Mouse (Mus musculus) ovary, postnatal 14 days (tissue): Measurements from ENCODE around the gene Gmeb1.
"Not testable (repeated sequence)": the region's sequence is repeated elsewhere in the genome, so short reads cannot be mapped to it uniquely, and the experiment has no call there.

Experiments used
- DNase-seq: peaks from one replicate; pipeline ENCODE4 v3.0.0; 2022; ENCODE audit warnings: low spot score

The Gmeb1 gene

GRCm38 (mm10) chr4:132261514-132262357 is at the start of gene Gmeb1:
TSS of gene Gmeb1 (minus strand) at chr4:132261602.
- DNase-seq = peak; percentile 55

DNA sequence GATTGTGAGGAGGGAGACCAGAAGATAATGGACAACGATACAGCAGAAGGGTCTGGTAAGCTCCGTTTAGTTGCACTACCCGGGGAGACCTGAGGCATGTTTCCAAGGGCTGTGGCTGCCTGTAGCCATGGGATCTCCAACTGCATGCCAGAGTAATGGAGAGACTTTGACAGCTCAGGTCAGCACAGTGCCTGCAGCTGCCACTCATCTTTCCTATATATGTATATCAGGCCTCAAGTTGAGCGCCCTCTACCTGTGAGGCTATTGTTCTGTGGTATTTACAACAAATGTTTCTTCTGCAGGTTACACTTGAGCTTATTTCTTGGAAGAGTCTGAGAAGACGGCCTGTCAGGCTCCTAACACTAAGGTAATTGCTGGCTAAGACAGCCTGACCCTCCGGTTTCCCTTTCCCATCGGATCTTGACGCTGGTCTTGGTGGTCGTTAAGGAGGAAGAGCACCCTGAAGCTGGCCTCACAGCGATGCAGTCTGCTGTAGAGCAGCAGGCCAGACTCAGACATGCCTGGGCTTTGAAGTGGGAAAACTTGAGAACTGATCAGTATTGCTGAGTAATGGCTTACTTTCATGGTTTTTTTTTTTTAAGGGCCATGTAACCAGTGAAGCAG is 48.6 kb upstream of the Gmeb1 start:
- DNase-seq = no peak

DNA sequence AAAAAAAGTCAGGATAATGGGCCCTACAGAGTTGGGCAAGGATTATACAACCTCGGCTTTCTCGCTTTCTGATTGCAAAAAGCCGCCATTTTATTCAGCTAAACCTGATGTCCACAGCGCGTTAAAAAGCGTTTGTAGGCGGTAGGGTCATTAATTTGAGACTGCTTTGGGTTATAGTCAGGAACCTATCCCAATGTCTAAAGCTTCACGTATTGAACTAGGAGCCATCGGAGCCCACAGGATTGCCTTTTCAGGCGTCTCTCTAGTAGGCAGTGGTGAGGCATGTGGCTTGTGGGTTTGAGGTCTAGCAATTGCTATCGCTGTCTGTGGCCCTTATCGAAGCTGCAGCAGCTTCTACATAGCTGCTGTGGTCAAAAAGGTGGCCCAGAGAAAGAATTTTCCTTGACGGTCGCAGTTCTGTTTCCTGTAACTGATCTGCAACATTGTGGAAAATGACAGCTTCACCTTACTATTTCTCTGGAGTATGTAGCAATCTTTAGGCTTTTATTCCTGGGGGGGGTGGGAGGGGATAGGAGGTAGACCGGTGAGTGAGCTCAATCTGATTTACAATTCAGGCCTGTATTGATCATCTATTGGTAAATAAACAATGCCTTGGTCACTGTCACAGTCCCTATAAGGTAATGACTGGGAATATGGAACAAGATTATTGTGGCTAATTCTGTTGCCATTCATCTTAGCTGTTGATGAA is 47.9 kb upstream of the Gmeb1 start:
- no peak for DNase-seq

DNA sequence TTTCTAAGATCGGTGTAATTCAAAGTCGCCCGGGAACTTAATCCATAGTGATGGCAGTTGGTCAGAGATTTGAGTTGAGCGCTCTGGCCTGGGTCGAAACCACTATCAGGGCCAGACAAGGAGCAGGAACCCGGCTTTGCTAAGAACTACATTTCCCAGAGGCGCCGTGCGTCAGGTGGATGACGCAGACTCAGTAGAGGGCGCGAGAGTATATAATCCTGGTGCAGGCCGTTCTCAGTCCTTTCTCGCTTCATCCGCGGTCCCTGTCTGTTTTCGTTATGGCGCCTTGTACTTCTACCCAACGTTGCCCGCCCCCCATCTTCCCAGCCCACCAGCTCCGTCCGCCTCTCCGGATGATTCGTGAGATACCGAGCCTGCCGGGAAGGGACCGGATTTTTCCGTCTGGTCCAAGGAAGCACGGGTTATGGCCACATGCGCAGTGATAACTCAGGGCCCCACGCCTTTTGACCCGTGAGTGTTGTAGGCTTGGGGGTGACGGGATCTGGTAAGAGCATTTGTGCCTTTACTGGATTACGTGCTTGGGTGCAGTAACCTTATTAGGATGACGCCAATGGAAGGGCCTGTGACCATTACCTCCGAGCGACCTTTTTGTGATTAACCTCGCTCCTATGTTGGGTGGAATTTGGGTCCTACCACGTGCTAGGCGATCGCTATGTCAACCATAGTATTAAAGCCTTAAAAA is 47.2 kb upstream of the Gmeb1 start:
- peak; percentile 83 for DNase-seq

DNA sequence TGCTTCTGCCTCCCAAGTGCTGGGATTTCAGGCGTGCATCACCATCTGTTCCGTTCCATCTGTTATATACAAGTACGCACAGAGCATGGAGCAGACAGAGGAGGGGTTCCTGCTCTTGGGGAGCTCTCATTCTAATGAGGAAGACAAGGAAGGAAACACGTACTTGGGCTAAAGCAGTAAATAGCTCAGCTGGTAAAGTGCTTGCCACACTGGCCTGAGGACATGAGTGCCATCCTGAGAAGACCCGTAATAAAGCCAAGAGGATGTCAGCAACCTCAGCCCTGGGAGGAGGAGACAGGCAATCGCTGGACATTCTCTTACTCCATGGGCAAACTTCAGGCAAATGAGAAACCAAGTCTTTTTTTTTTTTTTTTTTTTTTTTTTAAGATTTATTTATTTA is 44.6 kb upstream of the Gmeb1 start:
- no peak for DNase-seq

- DNase-seq = no peak
These were observed 43.9 kb upstream of the Gmeb1 start for GRCm38 (mm10) chr4:132305276-132305675.

- DNase-seq = not testable (repeated sequence)
These were observed 42.1 kb upstream of the Gmeb1 start for GRCm38 (mm10) chr4:132303484-132303883.

DNA sequence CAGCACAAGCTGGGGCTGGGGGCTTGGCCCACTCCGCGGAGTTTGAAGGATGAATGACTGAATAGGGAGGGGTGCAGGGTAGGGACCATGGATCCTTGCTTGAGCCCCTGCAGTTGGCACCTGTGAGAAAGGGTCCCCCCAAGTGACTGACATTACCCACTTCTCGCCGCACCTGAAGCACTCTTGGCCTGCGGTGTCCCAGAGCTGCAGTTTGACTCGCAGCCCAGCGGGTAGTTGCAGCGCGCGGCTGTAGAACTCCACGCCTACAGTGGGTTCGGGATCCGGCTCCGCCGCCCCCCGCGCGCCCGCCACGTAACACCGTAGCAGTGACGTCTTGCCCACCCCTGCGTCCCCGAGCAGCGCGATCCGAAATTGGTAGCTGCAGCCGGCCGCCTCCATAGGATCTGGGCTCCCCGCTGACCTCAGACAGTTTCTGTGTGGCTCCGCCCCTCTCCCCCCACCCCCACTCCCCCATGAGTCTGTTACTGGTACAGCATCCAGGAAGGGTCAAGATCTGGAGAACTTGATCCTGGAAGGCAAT is 41.6 kb upstream of the Gmeb1 start, which contains the start of gene Rab42:
Rab42 (minus strand) TSS at position 447 of the 541 bp plus-strand sequence.
- peak; percentile 39 for DNase-seq

DNA sequence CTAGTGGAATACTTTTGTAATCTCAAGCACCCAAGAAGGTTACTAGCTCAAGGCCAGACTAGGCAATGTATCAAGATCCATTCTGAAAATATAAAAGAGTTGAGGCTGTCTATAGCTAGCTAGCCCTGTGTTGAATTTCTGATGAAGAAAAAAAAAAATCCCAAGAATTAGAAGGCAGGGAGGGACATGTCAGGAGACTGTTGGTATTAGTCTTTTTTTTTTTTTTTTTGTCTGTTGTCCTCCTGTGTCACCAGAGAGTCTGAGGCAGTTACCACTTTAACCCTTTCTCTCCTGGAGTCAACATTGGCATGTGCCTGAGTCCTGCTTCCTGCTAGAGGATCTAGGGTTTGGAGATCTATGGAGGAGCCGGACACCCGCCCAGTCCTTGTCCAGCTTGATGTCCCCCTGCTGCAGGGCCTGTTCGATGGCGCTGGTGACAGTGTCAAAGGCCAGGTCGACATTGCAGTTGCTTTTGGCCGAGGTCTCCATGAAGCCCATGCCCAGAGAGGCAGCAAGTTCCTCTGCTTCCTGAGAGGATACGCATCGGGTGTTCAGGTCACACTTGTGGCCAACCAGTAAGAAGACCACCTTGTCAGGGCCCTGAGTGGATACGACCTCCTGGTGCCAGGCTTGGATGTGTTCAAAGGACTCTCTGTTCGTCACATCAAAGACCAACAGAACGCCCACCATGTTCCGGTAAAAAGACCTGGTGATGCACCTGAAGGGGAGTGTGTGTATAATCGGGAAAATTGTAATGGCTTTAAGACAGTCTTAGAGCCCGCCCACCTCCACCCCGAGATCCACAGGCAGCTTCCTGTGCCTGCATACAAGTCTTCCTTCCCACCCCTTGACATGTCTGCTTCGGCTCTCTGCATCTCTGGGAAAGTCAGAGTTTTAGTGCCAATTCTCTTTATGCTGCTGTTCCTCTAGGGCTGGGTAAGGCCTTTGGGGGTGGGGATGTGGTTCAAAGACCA is 40.9 kb upstream of the Gmeb1 start:
- no peak for DNase-seq

DNA sequence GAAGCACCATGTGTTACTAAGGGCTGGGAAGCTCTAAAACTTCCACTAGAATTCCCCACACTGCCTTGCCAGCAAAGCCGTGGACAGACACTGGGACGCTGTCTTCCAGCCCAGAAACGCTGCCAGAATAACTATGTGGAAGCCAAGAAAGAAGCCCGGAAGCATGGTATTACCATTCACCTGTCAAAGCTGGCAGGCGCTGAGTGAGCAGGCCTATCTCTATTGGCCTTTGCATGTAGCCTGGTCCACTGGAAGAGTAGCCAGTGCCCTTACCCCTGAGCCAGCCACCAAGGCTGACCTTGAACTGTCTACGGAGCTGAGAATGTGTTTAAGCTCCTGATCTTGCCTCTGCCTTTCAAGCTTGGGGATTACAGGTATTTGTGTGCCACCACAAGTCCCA is 40.1 kb upstream of the Gmeb1 start:
- DNase-seq = no peak

DNA sequence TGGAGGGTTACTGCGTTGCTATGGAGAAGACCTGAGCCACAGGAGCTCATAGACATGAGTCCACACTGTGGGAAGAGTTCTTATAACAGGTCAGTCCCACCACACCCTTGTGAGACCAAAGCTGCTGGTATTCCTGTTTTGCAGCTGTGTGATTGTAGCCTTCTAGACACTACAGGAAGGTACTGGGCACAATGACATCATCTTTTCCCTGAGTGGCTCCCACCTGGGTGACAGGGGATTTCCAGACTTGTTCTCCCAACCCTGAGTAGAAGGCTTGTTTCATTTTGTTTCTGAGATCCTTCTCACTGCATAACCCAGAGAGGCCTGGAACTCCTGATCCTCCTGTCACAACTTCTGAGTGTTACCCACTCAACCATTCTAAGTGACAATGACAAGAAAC is 38.4 kb upstream of the Gmeb1 start:
- no peak for DNase-seq

DNA sequence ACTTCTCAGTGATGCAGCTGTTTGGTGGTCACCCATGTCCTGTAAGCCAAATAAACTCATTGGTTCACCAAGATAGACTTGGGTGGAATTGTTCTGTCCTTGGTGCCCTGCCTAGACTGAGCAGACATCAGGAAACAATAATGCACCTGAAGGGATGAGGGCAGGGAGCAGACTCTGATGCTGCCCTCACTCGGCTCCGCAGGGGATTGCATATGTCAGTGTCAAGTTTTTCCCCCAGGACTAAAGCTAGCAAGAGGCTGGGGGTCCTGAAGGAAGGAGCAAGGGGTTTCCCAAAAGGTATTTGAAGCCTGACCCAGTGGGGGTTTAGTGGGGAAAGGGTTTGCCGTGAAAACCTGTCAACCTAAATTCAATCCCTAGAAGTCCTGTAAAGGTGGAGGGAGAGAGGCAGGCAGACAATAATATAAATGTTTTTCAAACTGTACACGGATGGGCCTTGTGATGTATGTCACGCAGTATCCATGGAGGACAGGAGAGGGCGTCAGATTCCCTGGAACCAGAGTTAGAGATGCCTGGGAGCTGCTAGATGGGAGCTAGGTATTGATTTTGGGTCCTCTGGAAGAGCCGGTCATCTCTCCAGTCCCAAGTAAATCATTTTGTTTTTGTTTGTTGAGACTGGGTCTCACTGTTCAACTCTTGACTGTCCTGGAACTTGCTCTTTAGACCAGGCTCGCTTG is 34.4 kb upstream of the Gmeb1 start:
- DNase-seq = no peak

GRCm38 (mm10) chr4:132293682-132294240 is 32.4 kb upstream of the Gmeb1 start:
- DNase-seq = no peak

DNA sequence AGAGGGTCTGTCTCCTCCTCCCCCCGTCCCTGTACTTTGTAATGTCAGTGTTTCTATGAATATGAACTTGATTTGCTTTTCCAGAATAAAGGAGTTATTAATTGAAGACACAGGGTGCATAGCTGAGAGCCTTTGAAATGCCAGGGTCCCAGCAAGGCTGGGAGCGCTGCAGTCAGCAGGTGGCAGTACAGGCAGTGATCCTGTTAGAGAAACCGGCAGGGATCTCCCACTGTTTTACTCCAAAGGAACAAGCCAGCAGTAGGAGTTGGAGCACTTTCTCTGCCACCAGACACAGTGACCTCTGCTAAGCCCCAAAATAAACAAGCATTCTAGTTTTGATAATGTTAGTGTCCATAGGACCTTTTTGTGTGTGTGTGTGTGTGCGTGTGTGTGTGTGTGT is 31.6 kb upstream of the Gmeb1 start:
- peak; percentile 39 for DNase-seq

DNA sequence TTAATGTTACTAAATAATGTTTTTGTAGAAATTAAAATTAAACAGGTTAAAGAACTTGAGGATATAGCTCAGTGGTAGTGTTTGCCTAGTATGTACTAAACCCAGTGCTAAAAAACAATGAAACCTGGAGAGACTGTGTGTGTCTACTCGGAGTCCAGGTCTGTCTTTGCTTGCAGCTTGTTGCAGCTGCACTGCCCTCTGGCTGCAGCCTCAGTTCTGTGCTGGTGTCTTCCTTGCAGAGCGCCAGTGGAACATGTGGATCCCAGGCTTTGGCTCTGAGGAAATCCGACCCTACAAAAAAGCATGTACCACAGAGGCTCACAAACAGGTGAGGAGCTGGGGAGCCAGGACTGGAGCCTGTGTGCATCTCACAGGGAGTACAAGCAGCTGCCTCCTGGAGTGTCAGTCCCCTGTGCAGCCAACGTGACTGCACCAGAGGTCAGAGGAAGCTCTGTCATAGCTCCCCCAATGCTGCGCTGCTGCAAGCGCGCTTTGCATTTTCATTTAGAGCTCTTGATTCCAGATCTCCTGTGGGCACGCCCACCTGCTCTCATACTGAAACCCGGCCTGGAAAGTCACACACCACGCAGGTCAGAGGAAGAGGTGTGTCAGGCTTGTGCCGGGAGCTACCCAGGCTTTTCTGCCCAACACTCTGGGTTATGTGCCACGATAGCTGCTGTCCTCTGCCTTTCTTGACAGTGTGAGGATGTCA is 30.4 kb upstream of the Gmeb1 start:
- DNase-seq = no peak

DNA sequence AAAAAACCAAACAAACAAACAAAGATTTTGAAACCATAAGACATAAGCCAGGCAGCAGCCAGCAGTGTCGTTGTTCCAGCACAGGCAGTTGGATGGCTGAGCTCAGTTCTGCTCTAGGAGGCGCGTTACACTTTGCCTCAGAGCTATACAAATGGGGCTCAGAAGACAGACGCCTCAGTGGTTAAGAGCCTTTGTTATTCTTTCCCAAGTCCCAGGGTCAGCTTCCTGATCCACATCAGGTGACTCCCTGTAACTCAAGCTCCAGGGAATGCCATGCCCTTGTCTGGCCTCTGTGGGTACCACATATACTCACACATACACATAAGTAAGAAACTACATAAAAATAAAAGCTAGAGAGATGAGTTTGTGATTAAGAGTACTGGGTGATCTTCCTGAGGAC is 29.7 kb upstream of the Gmeb1 start:
- no peak for DNase-seq

- DNase-seq = not testable (repeated sequence)
These were observed 27.4 kb upstream of the Gmeb1 start for GRCm38 (mm10) chr4:132288840-132289239.

GRCm38 (mm10) chr4:132275949-132276348 is 14.5 kb upstream of the Gmeb1 start:
- DNase-seq = no peak
